Mouse (Mus musculus): ENCODE data around the gene Kcng1.

GRCm38 (mm10) chr2:168223326-168223725 is 58.2 kb downstream of the Kcng1 start:
- no peak for TF ChIP-seq CTCF (IDR thresholded peaks at IDR 0.05; ENCODE audit: control insufficient read depth, insufficient read depth, insufficient read length)
- TF ChIP-seq USF1 (IDR thresholded peaks at IDR 0.05; ENCODE audit: low read depth) = no peak
- TF ChIP-seq MYOG (IDR thresholded peaks at IDR 0.05; ENCODE audit: control insufficient read depth, extremely low read depth, insufficient read length) = no peak
- TF ChIP-seq MAX (IDR thresholded peaks at IDR 0.05) = no peak

Measured in C2C12 (cell line).